Mouse (Mus musculus): Measurements from ENCODE around the gene Sphk2. TPM values are rescaled to one million over a fixed set of nuclear protein-coding genes. Genes with fewer than 3 reads are reported as not detected.
"Not testable (repeated sequence)": the region's sequence is repeated elsewhere in the genome, so short reads cannot be mapped to it uniquely, and the experiment has no call there.

Sphk2 gene
- polyA plus RNA-seq, 1 experiment from 2014 or later, result 16.3 TPM

DNA sequence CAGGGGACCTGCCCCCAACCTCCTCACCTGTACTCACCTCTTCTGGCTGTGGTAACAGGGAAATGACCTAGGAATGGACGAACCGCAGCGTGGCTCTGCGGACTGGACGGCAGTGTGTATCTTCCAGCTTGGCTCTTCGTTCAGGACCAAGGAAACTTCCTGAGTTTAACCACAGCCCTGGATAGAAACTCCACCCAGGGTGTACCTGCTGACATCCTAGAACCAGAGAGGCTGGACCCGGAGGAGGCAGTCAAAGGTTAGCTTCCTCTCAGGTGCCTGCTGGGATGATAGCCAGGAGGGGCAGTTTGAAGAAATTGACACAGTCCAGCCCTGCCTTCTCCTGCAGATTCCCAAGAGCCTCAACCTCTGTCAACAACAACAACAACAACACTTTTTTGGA lies 51.6 kb downstream of the Sphk2 start, which contains the start of gene Fut2:
Fut2 (minus strand) TSS at position 234 of the 400 bp plus-strand sequence.
- WGBS, result 78% methylated on average over 7 of the region's 7 CpGs
- DNase-seq (ENCODE audit: low spot score) (no peak), ATAC-seq (no peak)
- H3K27me3 ChIP-seq (replicated peaks; ENCODE audit: control insufficient read depth, insufficient read depth, low read length), result no peaks in the 10 kb centered on the region
- H3K4me2 ChIP-seq (ENCODE audit: low read length), result no peak within 1 kb of the TSS
- H3K9ac ChIP-seq (ENCODE audit: low read length), result no peak within 1 kb of the TSS
- H3K4me3 ChIP-seq (ENCODE audit: low read depth, low read length), result no peak within 1 kb of the TSS
- H3K36me3 ChIP-seq (ENCODE audit: control insufficient read depth, insufficient read depth, low read length), result no peaks in the 10 kb centered on the region
- no peaks in the 10 kb centered on the region for H3K4me1 ChIP-seq (ENCODE audit: control insufficient read depth, insufficient read depth, low read length)
- no peak within 1 kb of the TSS for H3K27ac ChIP-seq (ENCODE audit: low read depth, low read length)
- no peaks in the 10 kb centered on the region for H3K9me3 ChIP-seq (replicated peaks; ENCODE audit: control insufficient read depth, low read length)

DNA sequence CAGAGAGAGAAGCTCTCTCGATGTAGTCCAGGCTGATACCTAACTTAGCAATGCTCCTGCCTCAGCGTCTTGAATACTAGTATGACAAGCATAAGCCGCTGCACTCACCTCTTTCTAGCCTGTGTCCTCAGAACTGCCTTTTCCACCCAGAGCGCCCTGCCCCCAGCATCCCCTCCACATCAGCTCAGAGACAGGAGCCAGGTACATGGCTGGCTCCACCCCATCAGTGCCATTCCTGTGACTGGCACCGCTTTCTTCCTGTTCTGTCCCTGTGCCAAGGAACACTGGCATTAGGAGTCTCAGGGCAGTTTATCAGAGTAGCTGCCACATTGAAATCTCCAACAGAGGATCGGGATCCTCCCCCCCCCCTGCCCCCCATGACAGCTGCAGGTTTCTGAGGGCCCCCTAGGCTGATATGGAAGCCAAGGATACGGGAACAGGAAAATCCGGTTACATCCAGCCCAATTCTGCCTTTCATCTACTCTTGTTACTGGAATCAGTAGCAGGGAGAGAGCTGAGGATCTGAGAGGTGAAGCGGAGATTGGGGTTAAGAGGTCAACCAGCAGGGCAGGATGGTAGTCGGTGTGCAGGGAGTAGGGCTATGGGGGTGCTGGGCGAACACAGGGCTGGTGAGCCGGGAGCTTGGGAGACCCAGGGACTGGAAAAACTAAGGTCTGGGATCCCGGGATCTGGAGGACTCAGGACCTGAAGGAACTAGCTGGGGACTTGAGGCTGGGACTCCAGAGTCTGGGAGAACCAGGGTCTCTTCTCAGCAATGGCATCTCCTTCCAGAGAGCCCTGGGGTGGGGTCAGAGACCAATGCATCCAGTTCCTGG lies 52.3 kb downstream of the Sphk2 start:
- ATAC-seq (no peak), DNase-seq (ENCODE audit: low spot score) (no peak)
- Histone ChIP-seq H3K9me3 (replicated peaks; ENCODE audit: control insufficient read depth, low read length) (no peaks in the 10 kb centered on the region), H3K4me1 (ENCODE audit: control insufficient read depth, insufficient read depth, low read length) (no peaks in the 10 kb centered on the region), H3K27me3 (replicated peaks; ENCODE audit: control insufficient read depth, insufficient read depth, low read length) (no peaks in the 10 kb centered on the region), H3K4me2 (ENCODE audit: low read length) (no peak overlapping the region), H3K36me3 (ENCODE audit: control insufficient read depth, insufficient read depth, low read length) (no peaks in the 10 kb centered on the region), H3K27ac (ENCODE audit: low read depth, low read length) (no peak overlapping the region), H3K9ac (ENCODE audit: low read length) (no peak overlapping the region), H3K4me3 (ENCODE audit: low read depth, low read length) (no peak overlapping the region)
- 69% methylated on average over 13 of the region's 13 CpGs for WGBS

GRCm38 (mm10) chr7:45661702-45662101 lies 56.1 kb downstream of the Sphk2 start:
- not testable (repeated sequence) for H3K4me2 ChIP-seq (ENCODE audit: low read length); H3K4me1 ChIP-seq (ENCODE audit: control insufficient read depth, insufficient read depth, low read length); H3K27ac ChIP-seq (ENCODE audit: low read depth, low read length); ATAC-seq; H3K36me3 ChIP-seq (ENCODE audit: control insufficient read depth, insufficient read depth, low read length); H3K4me3 ChIP-seq (ENCODE audit: low read depth, low read length); H3K27me3 ChIP-seq (replicated peaks; ENCODE audit: control insufficient read depth, insufficient read depth, low read length); H3K9me3 ChIP-seq (replicated peaks; ENCODE audit: control insufficient read depth, low read length); DNase-seq (ENCODE audit: low spot score); H3K9ac ChIP-seq (ENCODE audit: low read length)
- 86% methylated on average over 6 of the region's 6 CpGs for WGBS

DNA sequence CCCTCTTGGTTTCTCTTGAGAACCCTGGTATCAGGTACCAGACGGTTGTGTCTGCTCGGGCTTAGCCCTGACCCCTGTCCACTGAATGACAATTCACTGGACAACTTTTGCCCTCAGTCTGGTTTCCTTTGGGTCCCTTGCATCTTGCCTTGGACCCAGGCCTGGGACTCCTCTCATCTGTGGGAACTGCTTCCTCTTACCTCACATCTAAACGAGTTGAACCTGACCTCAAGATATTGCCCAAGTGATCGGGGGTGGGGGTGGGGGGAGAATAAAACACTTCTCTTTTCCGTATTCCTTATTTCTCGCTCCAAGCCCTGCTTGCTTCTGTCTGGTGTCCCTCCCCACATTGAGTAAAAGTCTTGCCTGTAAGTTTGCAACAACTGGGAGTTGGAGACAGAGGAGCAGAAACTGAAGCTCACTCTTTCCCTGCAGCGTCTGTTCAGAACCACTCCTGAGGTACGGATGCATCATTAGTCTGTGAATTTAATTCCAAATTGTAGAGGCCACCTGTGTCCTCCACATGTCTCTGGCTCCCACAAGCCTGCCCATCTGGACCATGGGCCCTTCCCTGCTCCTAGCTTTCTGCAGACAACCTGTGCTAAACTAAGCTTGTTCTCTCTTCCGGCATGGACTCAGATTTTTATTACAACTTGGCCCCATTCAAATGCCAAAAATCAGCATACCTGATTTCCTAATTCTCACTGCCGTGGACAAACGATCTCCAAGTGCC lies 56.9 kb downstream of the Sphk2 start:
- ATAC-seq, result no peak
- H3K4me1 ChIP-seq (ENCODE audit: control insufficient read depth, insufficient read depth, low read length), result no peaks in the 10 kb centered on the region
- no peak overlapping the region for H3K4me3 ChIP-seq (ENCODE audit: low read depth, low read length)
- no peaks in the 10 kb centered on the region for H3K27me3 ChIP-seq (replicated peaks; ENCODE audit: control insufficient read depth, insufficient read depth, low read length)
- H3K4me2 ChIP-seq (ENCODE audit: low read length), result no peak overlapping the region
- no peaks in the 10 kb centered on the region for H3K9me3 ChIP-seq (replicated peaks; ENCODE audit: control insufficient read depth, low read length)
- no peak overlapping the region for H3K27ac ChIP-seq (ENCODE audit: low read depth, low read length)
- no peaks in the 10 kb centered on the region for H3K36me3 ChIP-seq (ENCODE audit: control insufficient read depth, insufficient read depth, low read length)
- no peak for DNase-seq (ENCODE audit: low spot score)
- 82% methylated on average over 11 of the region's 11 CpGs for whole genome bisulfite sequencing
- H3K9ac ChIP-seq (ENCODE audit: low read length), result no peak overlapping the region

Other genes starting within 250 kb of the Sphk2 start
- gene Tulp2, start 236.1 kb downstream of the Sphk2 start, polyA plus RNA-seq (2014; fragmentation: Nextera tagmentation; extraction: Ambion mirVana), result 0.15 TPM in 1 of 2 replicates, not detected in the other
- gene Gm45808, start 231.2 kb downstream of the Sphk2 start, polyA plus RNA-seq (2014; fragmentation: Nextera tagmentation; extraction: Ambion mirVana), result not detected in 2 replicates
- gene Dhdh, start 229.2 kb downstream of the Sphk2 start, polyA plus RNA-seq (2014; fragmentation: Nextera tagmentation; extraction: Ambion mirVana), result 1.4 and 1.6 TPM in 2 replicates
- gene Nucb1, start 207.6 kb downstream of the Sphk2 start, polyA plus RNA-seq (2014; fragmentation: Nextera tagmentation; extraction: Ambion mirVana), result 69.0 and 96.5 TPM in 2 replicates
- gene Ppp1r15a, start 191.7 kb downstream of the Sphk2 start, polyA plus RNA-seq (2014; fragmentation: Nextera tagmentation; extraction: Ambion mirVana), result 13.1 and 19.3 TPM in 2 replicates
- gene Plekha4, start 191.7 kb downstream of the Sphk2 start, polyA plus RNA-seq (2014; fragmentation: Nextera tagmentation; extraction: Ambion mirVana), result 0.76 and 1.2 TPM in 2 replicates
- 0.17 and 0.22 TPM in 2 replicates for gene Hsd17b14, start 163.1 kb downstream of the Sphk2 start, polyA plus RNA-seq (2014; fragmentation: Nextera tagmentation; extraction: Ambion mirVana)
- 19.6 and 20.1 TPM in 2 replicates for gene Bcat2, start 147.8 kb downstream of the Sphk2 start, polyA plus RNA-seq (2014; fragmentation: Nextera tagmentation; extraction: Ambion mirVana)
- not detected in 2 replicates for gene Fgf21, start 102.5 kb downstream of the Sphk2 start, polyA plus RNA-seq (2014; fragmentation: Nextera tagmentation; extraction: Ambion mirVana)
- gene Fut1, start 100.7 kb downstream of the Sphk2 start, polyA plus RNA-seq (2014; fragmentation: Nextera tagmentation; extraction: Ambion mirVana), result not detected in 2 replicates
- not detected in 2 replicates for gene Izumo1, start 96.2 kb downstream of the Sphk2 start, polyA plus RNA-seq (2014; fragmentation: Nextera tagmentation; extraction: Ambion mirVana)
- gene Rasip1, start 90.5 kb downstream of the Sphk2 start, polyA plus RNA-seq (2014; fragmentation: Nextera tagmentation; extraction: Ambion mirVana), result 7.3 and 9.7 TPM in 2 replicates
- 1.3 and 1.9 TPM in 2 replicates for gene Mamstr, start 78.0 kb downstream of the Sphk2 start, polyA plus RNA-seq (2014; fragmentation: Nextera tagmentation; extraction: Ambion mirVana)
- 0.11 TPM in 1 of 2 replicates, not detected in the other for gene Fut2, start 51.6 kb downstream of the Sphk2 start, polyA plus RNA-seq (2014; fragmentation: Nextera tagmentation; extraction: Ambion mirVana)
- 0.28 and 0.41 TPM in 2 replicates for gene Ntn5, start 34.0 kb downstream of the Sphk2 start, polyA plus RNA-seq (2014; fragmentation: Nextera tagmentation; extraction: Ambion mirVana)
- gene Sec1, start 23.6 kb downstream of the Sphk2 start, polyA plus RNA-seq (2014; fragmentation: Nextera tagmentation; extraction: Ambion mirVana), result 0.06 and 0.38 TPM in 2 replicates
- gene Car11, start 18.2 kb downstream of the Sphk2 start, polyA plus RNA-seq (2014; fragmentation: Nextera tagmentation; extraction: Ambion mirVana), result 22.5 and 22.8 TPM in 2 replicates
- 3.6 and 3.7 TPM in 2 replicates for gene Dbp, start 12.9 kb downstream of the Sphk2 start, polyA plus RNA-seq (2014; fragmentation: Nextera tagmentation; extraction: Ambion mirVana)
- 727 and 966 TPM in 2 replicates for gene Rpl18, start 2.5 kb downstream of the Sphk2 start, polyA plus RNA-seq (2014; fragmentation: Nextera tagmentation; extraction: Ambion mirVana)
- gene Fam83e, start 3.2 kb upstream of the Sphk2 start, polyA plus RNA-seq (2014; fragmentation: Nextera tagmentation; extraction: Ambion mirVana), result 0.11 and 0.15 TPM in 2 replicates
- not detected in 2 replicates for gene Spaca4, start 7.8 kb upstream of the Sphk2 start, polyA plus RNA-seq (2014; fragmentation: Nextera tagmentation; extraction: Ambion mirVana)
- gene Lmtk3, start 65.7 kb upstream of the Sphk2 start, polyA plus RNA-seq (2014; fragmentation: Nextera tagmentation; extraction: Ambion mirVana), result 11.8 and 18.4 TPM in 2 replicates
- gene Sult2b1, start 66.7 kb upstream of the Sphk2 start, polyA plus RNA-seq (2014; fragmentation: Nextera tagmentation; extraction: Ambion mirVana), result 4.0 and 5.4 TPM in 2 replicates
- 286 TPM in 2 replicates for gene Cyth2, start 96.6 kb upstream of the Sphk2 start, polyA plus RNA-seq (2014; fragmentation: Nextera tagmentation; extraction: Ambion mirVana)
- gene Kcnj14, start 106.8 kb upstream of the Sphk2 start, polyA plus RNA-seq (2014; fragmentation: Nextera tagmentation; extraction: Ambion mirVana), result 0.41 and 0.78 TPM in 2 replicates
- 45.2 and 46.7 TPM in 2 replicates for gene Grwd1, start 112.9 kb upstream of the Sphk2 start, polyA plus RNA-seq (2014; fragmentation: Nextera tagmentation; extraction: Ambion mirVana)
- 104 and 111 TPM in 2 replicates for gene Kdelr1, start 154.8 kb upstream of the Sphk2 start, polyA plus RNA-seq (2014; fragmentation: Nextera tagmentation; extraction: Ambion mirVana)
- gene Grin2d, start 160.4 kb upstream of the Sphk2 start, polyA plus RNA-seq (2014; fragmentation: Nextera tagmentation; extraction: Ambion mirVana), result 0.52 and 0.77 TPM in 2 replicates
- gene Syngr4, start 178.7 kb upstream of the Sphk2 start, polyA plus RNA-seq (2014; fragmentation: Nextera tagmentation; extraction: Ambion mirVana), result 0.51 and 0.55 TPM in 2 replicates
- gene Tmem143, start 178.9 kb upstream of the Sphk2 start, polyA plus RNA-seq (2014; fragmentation: Nextera tagmentation; extraction: Ambion mirVana), result 5.1 and 6.2 TPM in 2 replicates
- 27.9 and 32.8 TPM in 2 replicates for gene Emp3, start 203.4 kb upstream of the Sphk2 start, polyA plus RNA-seq (2014; fragmentation: Nextera tagmentation; extraction: Ambion mirVana)
- 2.6 and 2.7 TPM in 2 replicates for gene Ccdc114, start 206.1 kb upstream of the Sphk2 start, polyA plus RNA-seq (2014; fragmentation: Nextera tagmentation; extraction: Ambion mirVana)